Mouse (Mus musculus): ENCODE results near the gene Zdhhc14.

- no peak for TF ChIP-seq POLR2A (IDR thresholded peaks at IDR 0.05; ENCODE audit: insufficient read length, low read depth)
- no peak for TF ChIP-seq E2F4 (IDR thresholded peaks at IDR 0.05; ENCODE audit: insufficient read depth)
- no peak for TF ChIP-seq POLR2AphosphoS2 (IDR thresholded peaks at IDR 0.05; ENCODE audit: insufficient read length, low read depth)
- no peak for TF ChIP-seq MYOG (IDR thresholded peaks at IDR 0.05; ENCODE audit: control insufficient read depth in 1 of 3, insufficient read depth in 1 of 3, insufficient read length in 2 of 3, low read depth in 2 of 3)
- TF ChIP-seq TCF3 (IDR thresholded peaks at IDR 0.05; ENCODE audit: insufficient read length, low read depth): no peak
- no peak for TF ChIP-seq CEBPB (IDR thresholded peaks at IDR 0.05; ENCODE audit: insufficient read depth, poor library complexity, severe bottlenecking)
- peak; percentile 81 for TF ChIP-seq SRF (IDR thresholded peaks at IDR 0.05; ENCODE audit: control insufficient read depth, insufficient read length, low read depth)
Observed at GRCm38 (mm10) chr17:5770265-5771249, 278.2 kb downstream of the Zdhhc14 start.
